In genomic region chr17:81712273-81712751, GRCm38 (mm10) we compare ENCODE assay signal across 11 mouse cellular contexts. TPM values are rescaled to one million over a fixed set of nuclear protein-coding genes. Genes with fewer than 3 reads are reported as not detected.
DNase-seq lines count a peak whose midpoint lies in the region; ATAC-seq and TF ChIP-seq lines count a peak whose summit lies in the region.
"Had no signal": no experiment of that assay in that cellular context is flagged by ENCODE, and none has a peak within 500 bp of the region (broad histone marks: within the 10 kb centered on the region; RNA-seq: fewer than 3 reads in every experiment).

No protein-coding gene starts in this region.

- no peaks in the 10 kb centered on the region for H3K27me3 ChIP-seq in heart, embryonic 12.5 days (replicated peaks)
- no peaks in the 10 kb centered on the region for H3K27me3 ChIP-seq in liver, adult 2 months (ENCODE audit: control insufficient read depth, insufficient read depth, low read length)
- no peaks in the 10 kb centered on the region for H3K27me3 ChIP-seq in liver, embryonic 12.5 days (replicated peaks)
- H3K27me3 ChIP-seq: embryonic facial prominence, embryonic 15.5 days; midbrain, embryonic 12.5 days had no signal

- no peak for TF ChIP-seq POLR2A in liver, adult 2 months (IDR thresholded peaks at IDR 0.05; ENCODE audit: extremely low read depth, insufficient read depth, low read length)

- peak; percentile 94 for DNase-seq in heart, adult 11 months
- peak; percentile 23 for DNase-seq in liver, adult 2 months (ENCODE audit: extremely low read depth, low read depth, low spot score)
- peak; percentile 24 for DNase-seq in c-Kit-positive CD71-negative TER-119-negative erythroid progenitor cells, embryonic 14.5 days (ENCODE audit: low read depth)
- DNase-seq in ovary, postnatal 36 days (ENCODE audit: low spot score), result no peak
- DNase-seq in left cerebral cortex, adult 8-10 months (ENCODE audit: low spot score in 2 of 2), result no peak

- WGBS in heart, embryonic 12.5 days, result 23% methylated on average over 1 of the region's 1 CpGs
- WGBS in liver, adult 2 months, result 68% methylated on average over 1 of the region's 1 CpGs
- 22% methylated on average over 1 of the region's 1 CpGs for whole genome bisulfite sequencing in liver, embryonic 12.5 days (ENCODE audit: insufficient replicate concordance)

- no peak for TF ChIP-seq CTCF in liver, adult 2 months (IDR thresholded peaks at IDR 0.05; ENCODE audit: low read depth, low read length)

- peaks cover 19% of the 10 kb centered on the region for H3K4me1 ChIP-seq in heart, embryonic 12.5 days (replicated peaks)
- H3K4me1 ChIP-seq in liver, adult 2 months (ENCODE audit: control insufficient read depth, insufficient read depth, low read length), result no peaks in the 10 kb centered on the region
- H3K4me1 ChIP-seq in liver, embryonic 12.5 days, result no peaks in the 10 kb centered on the region
- H3K4me1 ChIP-seq: embryonic facial prominence, embryonic 15.5 days; midbrain, embryonic 12.5 days had no signal

- H3K9ac ChIP-seq in heart, embryonic 12.5 days, result no peak overlapping the region
- H3K9ac ChIP-seq in liver, adult 2 months (ENCODE audit: low read depth, low read length), result no peak overlapping the region
- H3K9ac ChIP-seq in liver, embryonic 12.5 days, result no peak overlapping the region
- H3K9ac ChIP-seq: embryonic facial prominence, embryonic 15.5 days; midbrain, embryonic 12.5 days had no signal

- no peak for ATAC-seq in heart, embryonic 12.5 days (ENCODE audit: insufficient number of reproducible peaks, low FRiP score)
- no peak for ATAC-seq in liver, embryonic 12.5 days
- peak; percentile 96 for ATAC-seq in neutrophil, adult 5-6 weeks (ENCODE audit: extremely low read depth, insufficient number of reproducible peaks, low FRiP score, poor library complexity, severe bottlenecking)
- ATAC-seq: intestine, embryonic 16.5 days had no signal

- H3K9me3 ChIP-seq in heart, embryonic 12.5 days (replicated peaks), result no peaks in the 10 kb centered on the region
- no peaks in the 10 kb centered on the region for H3K9me3 ChIP-seq in liver, embryonic 12.5 days (replicated peaks)
- H3K9me3 ChIP-seq: embryonic facial prominence, embryonic 15.5 days; midbrain, embryonic 12.5 days had no signal

- no peak overlapping the region for H3K4me2 ChIP-seq in heart, embryonic 12.5 days
- no peak overlapping the region for H3K4me2 ChIP-seq in liver, embryonic 12.5 days
- H3K4me2 ChIP-seq: embryonic facial prominence, embryonic 15.5 days; midbrain, embryonic 12.5 days had no signal

- no peak overlapping the region for H3K4me3 ChIP-seq in heart, embryonic 12.5 days
- no peak overlapping the region for H3K4me3 ChIP-seq in liver, adult 2 months (ENCODE audit: insufficient read depth, low read depth, low read length)
- no peak overlapping the region for H3K4me3 ChIP-seq in liver, embryonic 12.5 days
- H3K4me3 ChIP-seq: embryonic facial prominence, embryonic 15.5 days; midbrain, embryonic 12.5 days had no signal

- no peaks in the 10 kb centered on the region for H3K79me2 ChIP-seq in liver, adult 2 months (ENCODE audit: control insufficient read depth, insufficient read depth, low read length)

- no peak overlapping the region; the same call in 1 of the 2 replicates for H3K27ac ChIP-seq in heart, embryonic 12.5 days (ENCODE audit: poor library complexity, severe bottlenecking)
- H3K27ac ChIP-seq in liver, adult 2 months (replicated peaks; ENCODE audit: insufficient read depth, low read depth, low read length), result no peak overlapping the region
- no peak overlapping the region for H3K27ac ChIP-seq in liver, embryonic 12.5 days
- H3K27ac ChIP-seq: embryonic facial prominence, embryonic 15.5 days; midbrain, embryonic 12.5 days had no signal

- peaks cover 26% of the 10 kb centered on the region for H3K36me3 ChIP-seq in heart, embryonic 12.5 days
- no peaks in the 10 kb centered on the region for H3K36me3 ChIP-seq in liver, adult 2 months (ENCODE audit: control insufficient read depth, insufficient read depth, low read length)
- no peaks in the 10 kb centered on the region for H3K36me3 ChIP-seq in liver, embryonic 12.5 days
- H3K36me3 ChIP-seq: embryonic facial prominence, embryonic 15.5 days; midbrain, embryonic 12.5 days had no signal

RNA-seq across cellular contexts. Expression of gene Slc8a1, which starts 25.9 kb away (rescaled TPM):
- polyA plus RNA-seq in heart, embryonic 12.5 days (2016; fragmentation: Nextera tagmentation; extraction: Ambion mirVana), result 100 and 115 TPM in 2 replicates
- 3.6 and 3.8 TPM in 2 replicates for total RNA-seq in liver, adult 2 months (2014; rRNA removed)
- 0.10 and 0.27 TPM in 2 replicates for polyA plus RNA-seq in liver, adult 2 months (2012; rRNA removed)
- 0.57 and 0.89 TPM in 2 replicates for polyA plus RNA-seq in liver, embryonic 12.5 days (2016; fragmentation: Nextera tagmentation; extraction: Ambion mirVana)
- 4.2 and 5.4 TPM in 2 replicates for total RNA-seq in neutrophil, adult 5-6 weeks (2017)
- 100 to 1,000 TPM; 229 to 279 (median 254) TPM for total RNA-seq in left cerebral cortex, adult 8-10 months (2022)

Comparison
In these comparisons a context has a peak if more than half of its experiments do, and no peak if none do; other contexts are left out.
1. DNase-seq: peak in heart, adult 11 months (single experiment), liver, adult 2 months (single experiment) and c-Kit-positive CD71-negative TER-119-negative erythroid progenitor cells, embryonic 14.5 days (single experiment); none in ovary, postnatal 36 days (single experiment) and left cerebral cortex, adult 8-10 months (0 of 2).
2. RNA of gene Slc8a1, which starts 25.9 kb away (total RNA-seq): 229 to 279 TPM in left cerebral cortex, adult 8-10 months; 4.2 to 5.4 TPM in neutrophil, adult 5-6 weeks and 3.6 to 3.8 TPM in liver, adult 2 months; every median in the first group is over 10 times any median in the second.